Mouse (Mus musculus): ENCODE data around the gene E330021D16Rik.

The E330021D16Rik gene

DNA sequence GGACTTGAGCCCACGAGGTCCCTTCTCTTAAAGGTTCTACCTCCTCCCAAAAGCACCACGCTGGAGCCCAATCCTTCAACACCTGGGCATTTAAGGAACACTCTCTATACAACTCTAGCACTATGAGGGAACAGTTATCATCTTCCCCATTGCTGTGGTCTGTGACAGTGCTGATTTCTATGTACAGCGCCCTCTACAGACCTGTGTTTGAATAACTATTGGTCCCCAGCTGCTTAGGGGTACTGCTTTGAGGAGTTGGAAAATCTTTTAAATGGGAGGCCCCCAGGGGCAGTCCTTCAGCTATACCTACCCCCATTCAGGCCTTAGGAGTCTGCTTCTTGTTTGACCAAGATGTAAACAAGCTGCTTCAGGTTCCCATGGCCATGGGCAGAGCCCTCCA, 5.7 kb upstream of the E330021D16Rik start:
- DNase-seq (ENCODE audit: low spot score in 2 of 2), result no peak

DNA sequence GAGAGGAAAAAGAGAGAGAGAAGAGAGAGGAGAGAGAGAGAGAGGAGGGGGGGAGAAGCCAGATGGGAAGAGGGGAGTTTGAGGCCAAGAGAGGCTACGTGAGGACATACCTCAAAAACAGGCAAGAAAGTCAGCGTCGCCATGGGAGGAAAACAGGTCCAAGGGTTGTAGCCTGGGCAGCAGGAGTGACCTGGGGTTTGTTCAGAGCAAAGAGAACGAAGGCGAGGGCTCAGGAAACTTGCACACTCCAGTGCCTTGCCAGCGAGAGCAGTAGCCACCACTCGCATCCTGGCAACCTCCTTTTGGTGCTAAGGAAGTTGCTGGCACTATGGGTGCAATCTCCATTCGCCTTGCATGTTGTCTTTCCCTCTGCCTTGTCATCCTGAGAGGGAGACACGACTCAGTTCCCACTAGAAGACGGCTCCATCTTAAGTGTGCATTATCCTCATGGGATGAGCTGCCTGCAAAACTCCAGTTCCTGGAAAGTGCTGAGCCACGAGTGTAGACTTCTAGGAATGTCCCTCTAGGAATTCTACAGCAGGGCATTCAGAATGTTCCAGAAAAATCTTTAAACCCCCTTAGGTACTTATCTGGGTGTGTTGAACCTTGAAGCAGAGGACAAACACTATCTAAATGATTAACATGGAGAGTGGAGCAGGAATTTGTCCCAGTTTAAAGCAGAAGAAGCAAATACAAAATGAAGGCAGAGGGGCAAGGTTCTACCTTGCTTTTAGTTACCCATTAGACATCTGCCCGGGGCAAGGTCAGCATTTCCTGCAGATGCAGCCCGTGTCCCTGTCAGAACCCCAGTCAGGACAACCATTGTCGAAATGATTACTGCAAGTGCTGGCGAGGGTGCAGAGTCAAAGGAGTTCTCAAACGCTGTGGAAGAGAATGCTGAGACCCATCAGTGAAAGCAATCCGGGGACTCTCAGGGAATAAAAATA, 3.8 kb upstream of the E330021D16Rik start:
- no peak for DNase-seq (ENCODE audit: low spot score in 2 of 2)

DNA sequence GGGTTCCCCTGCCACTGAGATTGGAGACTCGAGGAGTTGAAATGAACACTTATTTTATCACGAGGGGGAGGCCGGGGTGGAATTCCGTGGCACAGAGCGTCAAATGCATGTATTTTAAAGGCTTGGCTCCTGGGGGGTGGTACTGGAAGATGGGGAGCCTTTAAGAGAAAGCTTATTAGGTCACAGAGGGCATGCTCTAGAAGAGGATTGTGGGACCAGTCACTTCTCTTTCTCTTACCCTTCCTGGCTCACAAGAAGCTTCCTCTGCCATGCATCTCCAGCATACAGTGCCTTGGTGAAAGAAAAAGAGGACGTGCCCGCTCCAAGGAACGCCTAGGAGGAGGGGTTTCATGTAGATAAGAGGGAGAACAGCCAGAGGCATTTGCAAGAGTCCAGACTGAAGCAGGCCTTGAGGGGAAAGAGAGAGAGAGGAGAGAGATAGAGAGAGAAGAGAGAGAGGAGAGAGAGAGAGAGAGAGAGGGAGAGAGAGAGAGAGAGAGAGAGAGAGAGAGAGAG, 3.0 kb upstream of the E330021D16Rik start:
- no peak for DNase-seq (ENCODE audit: low spot score in 2 of 2)

DNA sequence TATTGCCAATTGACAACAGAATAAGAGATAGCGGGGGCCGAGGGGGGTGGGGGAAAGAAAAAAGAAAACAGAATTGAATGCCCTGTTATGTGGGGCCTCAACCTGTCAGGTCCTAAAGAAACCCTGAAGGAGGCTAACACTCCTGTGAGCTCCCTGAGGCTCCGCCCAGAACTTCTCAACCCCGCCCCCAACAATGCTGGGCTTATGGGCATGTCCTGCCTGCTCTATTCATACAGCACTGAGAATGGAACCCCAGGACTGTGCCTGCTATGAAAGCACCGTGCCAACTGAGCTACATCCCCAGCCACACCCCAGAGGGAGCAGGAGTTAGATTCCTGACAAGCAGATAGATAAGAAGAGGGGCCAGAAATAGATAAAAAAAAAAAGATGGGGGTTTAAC, 2.5 kb upstream of the E330021D16Rik start:
- no peak for DNase-seq (ENCODE audit: low spot score in 2 of 2)

DNA sequence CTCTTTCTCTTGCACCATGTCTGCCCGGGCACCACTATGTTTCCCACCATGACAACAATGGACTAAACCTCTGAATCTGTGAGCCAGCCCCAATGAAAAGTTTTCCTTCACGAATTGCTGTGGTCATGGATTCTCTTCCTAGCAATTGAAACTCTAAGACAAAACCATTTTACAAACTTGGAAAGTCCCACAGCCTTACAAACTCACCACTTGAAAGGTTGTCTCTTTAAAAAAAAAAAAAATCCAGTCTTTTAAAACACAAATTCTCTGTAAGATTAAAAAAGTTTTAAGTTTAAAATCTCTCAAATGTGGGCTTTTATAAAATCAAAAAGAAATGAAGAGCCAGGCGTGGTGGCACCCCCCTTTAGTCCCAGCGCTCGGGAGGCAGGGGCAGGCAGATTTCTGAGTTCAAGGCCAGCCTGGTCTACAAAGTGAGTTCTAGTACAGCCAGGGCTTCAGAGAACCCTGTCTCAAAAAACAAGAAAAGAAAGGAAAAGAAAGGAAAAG, 1.5 kb downstream of the E330021D16Rik start:
- no peak for DNase-seq (ENCODE audit: low spot score in 2 of 2)

DNA sequence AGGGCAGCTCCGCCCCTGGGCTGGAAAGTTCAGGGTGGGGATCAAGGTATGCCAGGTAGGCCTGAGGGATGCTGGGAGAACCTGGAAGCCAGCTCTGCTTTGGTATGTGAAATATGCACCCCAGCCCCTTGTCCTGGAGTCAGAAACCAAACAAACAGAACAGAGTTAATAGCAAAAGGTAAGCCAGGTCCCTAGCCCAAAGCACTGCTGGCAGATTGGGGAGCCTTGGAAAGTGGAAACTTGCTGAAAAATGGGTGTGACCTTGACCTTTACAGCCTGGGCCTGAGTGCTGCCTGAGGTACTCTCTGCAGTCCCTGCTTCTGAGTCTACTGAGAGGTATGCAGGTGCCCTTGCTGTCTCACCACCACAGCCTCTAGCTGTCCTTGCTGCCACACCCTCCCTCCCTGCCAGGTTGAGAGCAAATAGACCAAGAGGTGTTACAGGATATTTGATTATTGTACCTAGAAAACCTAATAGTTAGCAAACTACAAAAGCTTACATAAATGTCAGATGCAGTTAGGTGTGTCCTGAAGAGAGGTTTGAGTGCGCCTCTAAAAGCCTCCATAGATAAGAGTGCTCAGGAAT, 7.7 kb downstream of the E330021D16Rik start:
- no peak for DNase-seq (ENCODE audit: low spot score in 2 of 2)

DNA sequence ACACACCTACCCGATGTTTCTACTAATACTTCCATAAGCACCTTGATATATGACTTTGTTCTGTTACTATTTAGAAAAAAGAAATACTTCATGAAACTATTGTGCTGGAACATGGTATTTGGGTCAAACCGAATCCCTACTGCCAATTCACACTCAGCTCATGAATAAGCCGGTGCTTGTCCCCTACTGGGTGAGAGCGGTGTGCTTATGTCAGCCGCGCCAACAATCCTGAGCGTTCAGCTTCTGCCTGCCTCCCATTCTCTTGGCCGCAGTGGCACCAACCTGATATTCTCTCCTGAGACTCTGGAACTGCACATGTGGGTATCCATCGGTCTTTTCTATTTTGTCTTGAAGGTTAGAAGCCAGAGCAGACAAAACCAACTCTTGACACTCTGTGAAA, 18.5 kb downstream of the E330021D16Rik start:
- no peak for DNase-seq (ENCODE audit: low spot score in 2 of 2)

DNA sequence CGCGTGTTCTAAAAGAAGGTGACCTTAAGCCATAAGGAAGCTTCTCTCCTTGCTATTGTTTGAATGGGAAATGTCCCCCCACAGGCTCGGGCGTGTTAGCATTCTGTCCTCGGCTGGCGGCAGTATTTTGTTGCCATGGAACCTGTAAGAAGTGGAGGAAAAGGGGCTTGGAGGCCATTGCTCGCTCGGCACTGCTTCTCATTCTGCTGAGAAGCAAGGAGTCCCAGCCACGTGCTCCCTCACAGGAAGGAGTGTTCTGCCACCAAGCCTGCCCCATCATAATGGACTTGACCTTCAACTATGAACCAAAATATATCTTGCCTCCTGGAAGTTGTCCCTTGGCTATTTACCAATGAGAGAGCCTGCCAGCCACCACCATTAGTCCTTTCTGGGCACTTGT, 25.1 kb downstream of the E330021D16Rik start:
- DNase-seq (ENCODE audit: low spot score in 2 of 2), result no peak

DNA sequence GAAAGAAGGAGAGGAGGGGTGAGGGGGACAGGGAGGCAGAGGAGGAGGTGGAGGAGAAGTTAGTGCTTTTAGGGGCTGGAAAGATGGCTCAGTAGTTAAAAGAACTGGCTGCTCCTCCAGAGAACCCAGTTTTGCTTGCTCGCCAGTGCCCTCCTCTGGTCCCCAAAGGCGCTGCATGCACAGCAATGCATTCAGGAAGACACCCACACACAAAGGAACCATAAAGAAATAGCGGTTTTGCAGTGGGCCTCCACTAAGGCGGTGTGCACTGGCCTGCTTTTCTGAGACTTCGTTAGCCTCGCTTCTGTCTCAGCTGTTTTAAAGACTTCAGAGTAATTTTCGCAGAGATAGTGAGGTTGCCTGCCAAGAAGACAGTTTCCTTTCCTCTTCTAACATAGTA, 30.1 kb downstream of the E330021D16Rik start:
- DNase-seq (ENCODE audit: low spot score in 2 of 2), result no peak

DNA sequence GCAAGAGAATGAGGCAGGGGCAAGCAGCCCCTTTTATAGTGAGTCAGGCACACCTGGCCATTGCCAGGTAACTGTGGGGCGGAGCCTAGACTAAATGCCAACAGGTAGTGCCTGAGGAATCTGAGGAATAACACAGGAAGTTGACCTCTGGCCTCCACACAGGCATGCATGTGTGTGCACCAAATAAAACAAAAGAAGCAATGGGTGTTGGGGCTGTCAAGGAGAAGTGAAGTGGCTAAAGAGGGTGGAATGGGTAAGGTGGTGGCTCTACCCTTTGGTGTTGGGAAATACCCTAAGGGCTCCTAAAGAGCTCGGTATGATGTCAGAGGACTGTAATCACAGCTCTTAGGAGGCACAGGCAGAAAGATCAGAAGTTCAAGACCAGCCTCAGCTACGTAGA, 32.2 kb downstream of the E330021D16Rik start:
- DNase-seq (ENCODE audit: low spot score in 2 of 2), result no peak

DNA sequence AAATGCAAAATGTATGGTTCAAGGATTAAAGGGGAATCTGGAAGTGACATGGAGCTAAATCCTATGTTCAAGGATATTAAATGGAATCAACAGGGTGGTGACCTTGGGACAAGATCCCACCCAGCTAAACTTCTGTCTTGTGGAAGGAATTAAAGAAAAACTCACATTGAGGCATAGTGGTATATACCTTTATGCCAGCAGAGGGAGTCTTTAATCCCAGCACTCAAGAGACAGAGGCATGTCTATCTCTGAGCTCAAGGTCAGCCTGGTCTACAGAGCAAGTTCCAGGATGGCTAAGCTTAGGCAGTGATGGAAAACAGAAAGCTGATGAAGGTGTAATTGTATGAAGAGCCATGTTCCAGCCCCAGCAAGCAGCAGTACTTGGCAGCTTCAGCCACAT, 39.3 kb downstream of the E330021D16Rik start:
- DNase-seq (ENCODE audit: low spot score in 2 of 2), result no peak

DNA sequence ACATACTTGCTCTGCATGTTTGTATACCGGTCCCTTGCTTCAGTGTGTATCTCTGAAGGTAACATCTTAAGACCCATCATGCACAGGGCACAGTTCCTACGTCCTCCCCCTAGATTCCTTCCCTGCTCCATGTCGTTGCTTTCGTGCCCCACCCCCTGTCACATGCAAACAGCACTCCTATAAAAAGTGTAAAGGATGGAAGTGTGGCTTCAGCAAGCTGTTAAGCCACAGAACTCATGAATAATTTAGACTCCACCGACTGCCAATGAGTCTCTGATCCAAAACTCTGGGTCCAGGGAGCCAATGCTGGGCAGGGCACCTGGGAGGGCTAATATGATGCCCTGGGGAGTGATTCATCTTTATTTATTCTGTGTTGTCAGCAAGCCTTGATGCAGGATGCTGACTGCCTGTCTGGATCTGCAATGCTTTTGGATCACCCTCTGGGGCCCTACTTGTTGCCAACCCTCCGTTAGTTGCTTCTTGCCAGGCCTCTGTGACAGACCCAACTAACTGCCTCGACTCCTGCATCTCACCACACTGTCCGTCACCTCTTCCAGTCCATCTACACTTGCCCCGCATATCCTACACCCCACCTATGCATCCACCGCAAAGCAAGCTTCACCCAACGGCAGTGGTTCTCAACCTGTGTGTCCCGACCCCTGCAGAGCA, 50.8 kb downstream of the E330021D16Rik start:
- no peak for DNase-seq (ENCODE audit: low spot score in 2 of 2)

DNA sequence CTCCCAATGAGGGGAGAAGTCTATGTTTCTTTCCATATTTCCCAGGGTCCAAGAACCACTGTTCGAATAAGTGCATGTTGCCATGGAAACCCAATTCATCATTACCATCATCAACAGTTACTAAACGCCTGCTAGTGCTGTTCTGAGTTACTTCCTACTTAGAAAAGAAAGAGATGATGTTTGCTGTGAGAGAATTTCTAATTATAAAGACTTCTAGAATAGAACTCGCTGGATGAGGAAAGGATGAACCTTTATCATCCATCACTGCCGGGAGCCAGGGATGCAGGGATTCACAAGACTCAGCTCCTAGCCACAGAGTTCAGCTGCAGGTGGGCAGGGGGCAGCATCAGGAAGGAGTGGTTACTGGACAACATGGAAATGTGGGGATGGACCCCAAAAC, 51.4 kb downstream of the E330021D16Rik start:
- no peak for DNase-seq (ENCODE audit: low spot score in 2 of 2)

DNA sequence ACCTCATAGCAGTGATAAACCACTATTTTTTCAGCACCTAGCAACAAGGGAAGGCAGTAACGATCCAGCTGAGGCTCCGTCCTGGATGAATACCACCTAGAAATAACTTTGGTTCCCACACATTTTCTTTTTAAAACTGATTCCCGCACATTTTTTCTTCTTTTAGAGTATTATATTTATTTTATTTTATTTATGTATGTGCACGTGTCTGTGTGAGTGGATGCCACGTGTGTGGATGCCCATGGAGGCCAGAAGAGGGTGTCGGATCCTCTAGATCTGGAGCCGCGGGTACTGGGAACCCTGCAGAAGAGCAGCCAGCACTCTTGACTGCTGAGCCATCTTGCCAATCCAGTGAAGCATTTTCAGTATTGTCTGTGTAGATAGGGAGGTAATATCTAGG, 52.1 kb downstream of the E330021D16Rik start:
- no peak for DNase-seq (ENCODE audit: low spot score in 2 of 2)

DNA sequence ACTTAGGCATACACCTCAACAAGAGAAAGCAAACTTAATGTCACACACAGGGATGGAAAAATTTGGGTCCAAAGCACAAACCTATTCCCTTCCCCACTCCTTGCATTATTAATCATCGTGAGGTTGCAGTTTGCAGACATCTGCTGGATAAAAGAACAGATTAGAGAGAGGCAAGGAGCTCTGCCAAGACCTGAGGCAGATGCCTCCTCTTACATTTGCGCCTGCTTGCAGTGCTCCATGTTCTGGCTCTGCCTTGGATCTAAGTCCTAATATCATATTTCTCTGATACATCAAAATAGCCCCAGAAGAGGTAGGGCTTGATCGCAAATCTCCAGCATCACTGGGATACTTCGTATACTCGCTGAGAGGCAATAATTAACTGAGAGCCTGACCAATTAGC, 56.9 kb downstream of the E330021D16Rik start:
- DNase-seq (ENCODE audit: low spot score in 2 of 2), result no peak

DNA sequence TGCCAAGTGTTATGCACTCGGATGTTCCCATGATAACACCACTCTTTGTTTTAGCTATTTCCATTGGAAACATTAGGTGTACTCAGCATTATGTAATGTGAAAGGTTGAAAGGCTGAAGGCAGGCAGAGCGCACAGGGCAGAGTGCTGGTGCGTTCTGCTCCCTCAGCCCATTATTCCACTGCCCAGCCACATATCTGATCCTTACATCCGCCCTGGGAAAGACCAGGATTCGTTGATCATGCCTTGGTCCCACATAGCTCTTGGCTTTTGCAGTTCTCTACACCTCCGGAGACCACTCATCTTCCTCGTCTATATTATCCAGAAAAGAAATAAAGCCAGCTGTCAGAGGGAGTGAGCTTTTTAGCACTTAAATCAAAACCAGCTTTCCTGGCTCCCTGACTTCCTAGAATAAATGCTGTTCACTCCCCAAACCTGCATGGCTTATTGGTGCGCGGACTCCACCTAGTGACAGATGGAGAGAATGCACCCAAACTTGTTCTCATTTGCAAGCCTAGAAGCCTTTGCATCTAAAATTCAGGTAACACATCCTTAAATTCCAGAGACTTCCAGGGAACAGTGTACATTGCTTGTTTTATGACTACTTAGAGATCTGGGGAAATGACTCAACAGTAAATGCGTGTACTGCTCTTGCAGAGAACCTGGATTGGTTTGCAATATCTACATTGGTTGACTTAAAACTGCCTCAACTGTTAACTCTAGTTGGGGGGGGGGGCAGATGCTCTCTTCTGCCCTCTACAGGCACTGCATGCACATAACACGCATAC, 61.8 kb downstream of the E330021D16Rik start:
- peak; percentile 51 to 60 for DNase-seq (ENCODE audit: low spot score in 2 of 2)

All from urinary bladder, postnatal 36 days (tissue).